Mouse (Mus musculus) small intestine, adult 10 weeks (tissue): ENCODE data around the gene Fyb. TPM values are rescaled to one million over a fixed set of nuclear protein-coding genes. Genes with fewer than 3 reads are reported as not detected.

Experiments
- polyA plus RNA-seq: library from polyadenylated mRNA; stranded (reverse); fragments of 350-450 nt; fragmentation: Illumina TruSeq; extraction: RNeasy Lipid Tissue Mini Kit (QIAGEN cat#74804); gene quantifications from one replicate; pipeline ENCODE4 v1.2.3, GENCODE M21; 2014; ENCODE audit warnings: low replicate concordance

The Fyb gene
- polyA plus RNA-seq, result 51.8 TPM

GRCm38 (mm10) chr15:6522653-6523167 is at the start of gene Fyb:
Gene Fyb, plus strand, starts transcription at chr15:6522853.

GRCm38 (mm10) chr15:6707936-6708525 is 185.4 kb downstream of the Fyb start, which contains the start of gene Rictor:
Gene Rictor, plus strand, starts transcription at chr15:6708379.

Other genes starting within 250 kb of the Fyb start
- 16.9 TPM for gene Dab2, start 223.1 kb upstream of the Fyb start, polyA plus RNA-seq
- not detected for gene C9, start 77.5 kb upstream of the Fyb start, polyA plus RNA-seq
- 15.0 TPM for gene Rictor, start 185.5 kb downstream of the Fyb start, polyA plus RNA-seq